Mouse (Mus musculus): ENCODE results near the gene Dcaf4.

Dcaf4 gene

GRCm38 (mm10) chr12:83496736-83497135, 23.5 kb upstream of the Dcaf4 start:
- no peak for DNase-seq

GRCm38 (mm10) chr12:83497959-83498358, 22.3 kb upstream of the Dcaf4 start:
- no peak for DNase-seq

GRCm38 (mm10) chr12:83499256-83499655, 21.0 kb upstream of the Dcaf4 start:
- DNase-seq = no peak

- peak; percentile 81 for DNase-seq
These were observed 18.1 kb upstream of the Dcaf4 start for GRCm38 (mm10) chr12:83502190-83502589.

- no peak for DNase-seq
These were observed 13.7 kb upstream of the Dcaf4 start for GRCm38 (mm10) chr12:83506543-83506942.

GRCm38 (mm10) chr12:83510586-83510985, 9.7 kb upstream of the Dcaf4 start:
- no peak for DNase-seq

- DNase-seq = no peak
These were observed 7.5 kb upstream of the Dcaf4 start for GRCm38 (mm10) chr12:83512783-83513182.

- DNase-seq = peak; percentile 45
These were observed 7.1 kb upstream of the Dcaf4 start for GRCm38 (mm10) chr12:83513185-83513584.

GRCm38 (mm10) chr12:83514216-83514615, 6.0 kb upstream of the Dcaf4 start:
- no peak for DNase-seq

- DNase-seq = no peak
These were observed 2.7 kb upstream of the Dcaf4 start for GRCm38 (mm10) chr12:83517580-83517979.

GRCm38 (mm10) chr12:83521083-83521482, 817 bp downstream of the Dcaf4 start:
- no peak for DNase-seq

GRCm38 (mm10) chr12:83523056-83523455, 2.8 kb downstream of the Dcaf4 start:
- no peak for DNase-seq

GRCm38 (mm10) chr12:83523892-83524291, 3.6 kb downstream of the Dcaf4 start:
- DNase-seq = no peak

GRCm38 (mm10) chr12:83524329-83524728, 4.1 kb downstream of the Dcaf4 start:
- no peak for DNase-seq

- no peak for DNase-seq
These were observed 5.7 kb downstream of the Dcaf4 start for GRCm38 (mm10) chr12:83525822-83526544.

- no peak for DNase-seq
These were observed 7.5 kb downstream of the Dcaf4 start for GRCm38 (mm10) chr12:83527816-83528215.

- DNase-seq = no peak
These were observed 8.4 kb downstream of the Dcaf4 start for GRCm38 (mm10) chr12:83528665-83529064.

GRCm38 (mm10) chr12:83531992-83532391, 11.7 kb downstream of the Dcaf4 start:
- DNase-seq = no peak

- DNase-seq = no peak
These were observed 12.7 kb downstream of the Dcaf4 start for GRCm38 (mm10) chr12:83532966-83533365.

- DNase-seq = no peak
These were observed 13.9 kb downstream of the Dcaf4 start for GRCm38 (mm10) chr12:83534190-83534589.

- no peak for DNase-seq
These were observed 15.2 kb downstream of the Dcaf4 start for GRCm38 (mm10) chr12:83535428-83535827.

- no peak for DNase-seq
These were observed 15.8 kb downstream of the Dcaf4 start for GRCm38 (mm10) chr12:83536039-83536438.

- no peak for DNase-seq
These were observed 23.7 kb downstream of the Dcaf4 start for GRCm38 (mm10) chr12:83543997-83544396.

- DNase-seq = no peak
These were observed 24.5 kb downstream of the Dcaf4 start for GRCm38 (mm10) chr12:83544791-83545190.

- DNase-seq = no peak
These were observed 31.0 kb downstream of the Dcaf4 start for GRCm38 (mm10) chr12:83551305-83551704.
